Mouse (Mus musculus): Measurements from ENCODE around the gene Psmc1. TPM values are rescaled to one million over a fixed set of nuclear protein-coding genes. Genes with fewer than 3 reads are reported as not detected.

Gene Psmc1
- total RNA-seq, 2 experiments from 2014 or later: 183 to 198 TPM

GRCm38 (mm10) chr12:100124913-100125798 is 15.2 kb downstream of the Psmc1 start:
- no peak for DNase-seq

- no peak for DNase-seq
Observed at GRCm38 (mm10) chr12:100126968-100127865, 17.3 kb downstream of the Psmc1 start.

- DNase-seq: peak in 1 of 2 experiments; percentile 61
Observed at GRCm38 (mm10) chr12:100127866-100128480, 18.0 kb downstream of the Psmc1 start.

GRCm38 (mm10) chr12:100128522-100128921 is 18.6 kb downstream of the Psmc1 start:
- no peak for DNase-seq

- no peak for DNase-seq
Observed at GRCm38 (mm10) chr12:100128961-100129360, 19.0 kb downstream of the Psmc1 start.

GRCm38 (mm10) chr12:100131167-100131566 is 21.2 kb downstream of the Psmc1 start:
- no peak for DNase-seq

GRCm38 (mm10) chr12:100131655-100132054 is 21.7 kb downstream of the Psmc1 start:
- DNase-seq: peak in 1 of 2 experiments; percentile 74

- DNase-seq: no peak
Observed at GRCm38 (mm10) chr12:100134395-100134936, 24.5 kb downstream of the Psmc1 start.

- DNase-seq: no peak
Observed at GRCm38 (mm10) chr12:100135117-100135516, 25.2 kb downstream of the Psmc1 start.

GRCm38 (mm10) chr12:100142848-100143523 is 33.0 kb downstream of the Psmc1 start:
- DNase-seq: no peak

- DNase-seq: no peak
Observed at GRCm38 (mm10) chr12:100143737-100144136, 33.8 kb downstream of the Psmc1 start.

GRCm38 (mm10) chr12:100144269-100144668 is 34.3 kb downstream of the Psmc1 start:
- DNase-seq: no peak

GRCm38 (mm10) chr12:100152466-100152865 is 42.5 kb downstream of the Psmc1 start:
- no peak for DNase-seq

GRCm38 (mm10) chr12:100159261-100159975 is 49.5 kb downstream of the Psmc1 start, which contains the start of gene Nrde2:
Gene Nrde2 (minus strand): TSS chr12:100159653.
- DNase-seq: peak; percentile 91

GRCm38 (mm10) chr12:100164991-100165500 is 55.1 kb downstream of the Psmc1 start:
- no peak for DNase-seq

- DNase-seq: peak in 1 of 2 experiments; percentile 56
Observed at GRCm38 (mm10) chr12:100166177-100166576, 56.2 kb downstream of the Psmc1 start.

- peak in 1 of 2 experiments; percentile 37 for DNase-seq
Observed at GRCm38 (mm10) chr12:100166939-100167338, 57.0 kb downstream of the Psmc1 start.

- no peak for DNase-seq
Observed at GRCm38 (mm10) chr12:100167502-100167901, 57.5 kb downstream of the Psmc1 start.

GRCm38 (mm10) chr12:100167931-100168871 is 58.2 kb downstream of the Psmc1 start:
- DNase-seq: no peak
